Mouse (Mus musculus): Measurements from ENCODE around the gene Naaa. TPM values are rescaled to one million over a fixed set of nuclear protein-coding genes. Genes with fewer than 3 reads are reported as not detected.

Gene Naaa
- polyA plus RNA-seq, 1 experiment from 2014 or later: 23.5 TPM

GRCm38 (mm10) chr5:92212231-92212630 lies 65.7 kb downstream of the Naaa start:
- no peaks in the 10 kb centered on the region for H3K4me1 ChIP-seq (replicated peaks; ENCODE audit: control insufficient read depth, insufficient read depth, low read length)
- no peaks in the 10 kb centered on the region for H3K36me3 ChIP-seq (ENCODE audit: control insufficient read depth, insufficient read depth, low read length)
- no peaks in the 10 kb centered on the region for H3K9me3 ChIP-seq (ENCODE audit: control insufficient read depth, low read length)
- ATAC-seq (replicated peaks; ENCODE audit: low FRiP score, low TSS enrichment, low read depth) (no peak), DNase-seq (ENCODE audit: low spot score) (no peak)
- no peak overlapping the region for H3K9ac ChIP-seq (ENCODE audit: low read length)
- H3K27me3 ChIP-seq (replicated peaks; ENCODE audit: control insufficient read depth, insufficient read depth, low read length): no peaks in the 10 kb centered on the region
- H3K27ac ChIP-seq (ENCODE audit: low read depth): no peak overlapping the region
- whole genome bisulfite sequencing: 92% methylated on average over 4 of the region's 4 CpGs
- H3K4me3 ChIP-seq (ENCODE audit: low read depth, low read length): no peak overlapping the region
- H3K4me2 ChIP-seq (ENCODE audit: low read length): no peak overlapping the region

- Histone ChIP-seq H3K9ac (ENCODE audit: low read length) (no peak overlapping the region), H3K27ac (ENCODE audit: low read depth) (no peak overlapping the region), H3K4me3 (ENCODE audit: low read depth, low read length) (no peak overlapping the region), H3K4me2 (ENCODE audit: low read length) (no peak overlapping the region), H3K9me3 (ENCODE audit: control insufficient read depth, low read length) (no peaks in the 10 kb centered on the region), H3K36me3 (ENCODE audit: control insufficient read depth, insufficient read depth, low read length) (0 out of 2 replicates have a peak, but pooled peaks cover 2% of the 10 kb centered on the region), H3K4me1 (replicated peaks; ENCODE audit: control insufficient read depth, insufficient read depth, low read length) (no peaks in the 10 kb centered on the region; the same call in 1 of the 2 replicates), H3K27me3 (replicated peaks; ENCODE audit: control insufficient read depth, insufficient read depth, low read length) (no peaks in the 10 kb centered on the region)
- no peak for ATAC-seq (replicated peaks; ENCODE audit: low FRiP score, low TSS enrichment, low read depth)
- WGBS: 60% methylated on average over 8 of the region's 8 CpGs
- no peak for DNase-seq (ENCODE audit: low spot score)
These were observed 67.8 kb downstream of the Naaa start for GRCm38 (mm10) chr5:92210205-92210604.

Other genes starting within 250 kb of the Naaa start
- gene Cdkl2, start 234.3 kb downstream of the Naaa start, polyA plus RNA-seq (2014; fragmentation: Nextera tagmentation; extraction: Ambion mirVana): 2.5 and 2.6 TPM in 2 replicates
- gene G3bp2, start 194.5 kb downstream of the Naaa start, polyA plus RNA-seq (2014; fragmentation: Nextera tagmentation; extraction: Ambion mirVana): 192 and 202 TPM in 2 replicates
- 30.8 and 31.5 TPM in 2 replicates for gene Uso1, start 140.2 kb downstream of the Naaa start, polyA plus RNA-seq (2014; fragmentation: Nextera tagmentation; extraction: Ambion mirVana)
- gene U90926, start 62.8 kb downstream of the Naaa start, polyA plus RNA-seq (2014; fragmentation: Nextera tagmentation; extraction: Ambion mirVana): not detected in 2 replicates
- 1.5 and 2.0 TPM in 2 replicates for gene Ppef2, start 21.9 kb downstream of the Naaa start, polyA plus RNA-seq (2014; fragmentation: Nextera tagmentation; extraction: Ambion mirVana)
- gene Sdad1, start 32.3 kb upstream of the Naaa start, polyA plus RNA-seq (2014; fragmentation: Nextera tagmentation; extraction: Ambion mirVana): 47.4 and 51.3 TPM in 2 replicates
- gene Cxcl9, start 49.9 kb upstream of the Naaa start, polyA plus RNA-seq (2014; fragmentation: Nextera tagmentation; extraction: Ambion mirVana): not detected in 2 replicates
- gene Art3, start 53.7 kb upstream of the Naaa start, polyA plus RNA-seq (2014; fragmentation: Nextera tagmentation; extraction: Ambion mirVana): 2.5 and 2.6 TPM in 2 replicates
- gene Cxcl10, start 70.7 kb upstream of the Naaa start, polyA plus RNA-seq (2014; fragmentation: Nextera tagmentation; extraction: Ambion mirVana): 1.9 and 3.3 TPM in 2 replicates
- gene Nup54, start 157.0 kb upstream of the Naaa start, polyA plus RNA-seq (2014; fragmentation: Nextera tagmentation; extraction: Ambion mirVana): 57.2 and 62.6 TPM in 2 replicates
- gene Scarb2, start 228.7 kb upstream of the Naaa start, polyA plus RNA-seq (2014; fragmentation: Nextera tagmentation; extraction: Ambion mirVana): 11.1 and 11.8 TPM in 2 replicates

Measured in intestine, embryonic 14.5 days (tissue).